Mouse (Mus musculus): ENCODE measurements around the gene Foxk1.

The Foxk1 gene

DNA sequence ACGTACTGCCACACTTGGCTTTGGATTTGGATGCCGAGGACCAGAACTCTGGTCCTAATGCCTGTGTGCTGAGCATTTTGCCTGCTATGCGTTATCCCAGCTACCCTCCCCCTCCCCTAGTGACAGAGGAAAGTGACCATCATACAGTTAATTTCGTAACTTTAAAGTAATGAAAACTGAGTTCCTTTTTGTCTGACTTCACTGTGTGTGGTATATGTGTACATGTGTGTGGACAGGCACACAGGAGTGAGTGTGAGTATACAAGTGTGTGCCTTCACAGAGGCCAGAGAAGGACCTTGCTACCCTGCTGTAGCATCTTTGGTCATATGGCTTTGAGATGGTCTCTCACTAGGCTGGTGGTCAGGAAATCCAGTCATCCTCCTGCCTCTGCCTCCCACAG is 17.1 kb downstream of the Foxk1 start:
- DNase-seq (ENCODE audit: low read depth): no peak

DNA sequence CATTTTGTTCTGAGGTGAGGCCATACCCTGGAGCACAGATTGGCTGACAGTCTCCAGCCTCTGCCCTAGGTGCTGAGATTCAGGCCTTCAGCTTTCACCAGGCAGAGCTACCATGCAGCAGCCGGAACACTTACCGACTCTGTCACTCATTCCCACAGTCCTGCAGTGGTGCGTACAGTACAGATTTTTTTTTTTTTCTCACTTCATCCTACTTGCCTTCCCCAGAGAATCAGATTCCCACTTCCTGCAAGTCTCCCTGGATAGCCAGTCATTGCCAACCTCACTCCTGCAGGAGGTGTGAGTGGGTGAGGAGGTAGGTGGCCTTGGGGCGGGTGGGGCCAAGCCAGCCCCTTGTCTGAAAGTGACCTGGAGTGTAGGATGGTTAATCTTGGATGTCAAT is 19.0 kb downstream of the Foxk1 start:
- no peak for DNase-seq (ENCODE audit: low read depth)

DNA sequence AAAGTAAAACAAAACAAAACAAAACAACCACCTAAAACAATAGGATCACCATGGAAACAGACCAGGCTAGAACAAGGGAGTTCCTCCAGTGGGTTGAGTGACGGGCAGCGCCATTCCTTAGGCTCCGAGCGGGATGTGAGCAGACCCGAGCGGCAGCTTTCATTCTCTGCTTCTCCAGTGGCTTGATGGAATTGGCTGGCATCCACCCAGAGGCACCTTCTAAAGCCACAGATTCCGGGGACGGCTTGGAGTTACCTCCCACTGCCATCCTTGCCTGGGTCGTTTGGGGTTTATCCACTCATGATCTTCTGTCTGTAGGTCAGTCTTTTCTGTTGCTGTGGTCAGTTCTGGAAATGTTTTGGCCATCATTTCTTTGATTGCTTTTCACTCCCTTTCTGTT is 19.6 kb downstream of the Foxk1 start:
- no peak for DNase-seq (ENCODE audit: low read depth)

DNA sequence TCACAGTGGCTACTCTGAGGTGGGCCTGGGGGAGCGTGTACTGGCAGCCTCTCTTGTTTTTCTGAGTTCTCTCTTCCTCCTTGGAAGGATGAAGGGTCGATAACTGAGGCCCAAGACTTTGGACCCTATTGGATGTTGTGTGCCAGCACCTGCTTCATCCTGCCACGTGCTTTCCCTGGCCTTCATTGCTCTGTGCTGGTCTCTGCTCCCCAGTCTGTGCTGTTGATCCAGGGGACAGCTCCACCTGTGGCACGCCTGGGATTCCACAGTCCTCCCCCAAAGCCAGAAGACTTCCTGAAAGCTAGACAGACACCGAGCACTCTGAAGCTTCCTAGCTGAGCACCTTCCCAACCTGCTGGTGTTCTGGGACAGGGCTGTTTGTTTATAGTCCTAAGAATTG is 20.6 kb downstream of the Foxk1 start:
- no peak for DNase-seq (ENCODE audit: low read depth)

DNA sequence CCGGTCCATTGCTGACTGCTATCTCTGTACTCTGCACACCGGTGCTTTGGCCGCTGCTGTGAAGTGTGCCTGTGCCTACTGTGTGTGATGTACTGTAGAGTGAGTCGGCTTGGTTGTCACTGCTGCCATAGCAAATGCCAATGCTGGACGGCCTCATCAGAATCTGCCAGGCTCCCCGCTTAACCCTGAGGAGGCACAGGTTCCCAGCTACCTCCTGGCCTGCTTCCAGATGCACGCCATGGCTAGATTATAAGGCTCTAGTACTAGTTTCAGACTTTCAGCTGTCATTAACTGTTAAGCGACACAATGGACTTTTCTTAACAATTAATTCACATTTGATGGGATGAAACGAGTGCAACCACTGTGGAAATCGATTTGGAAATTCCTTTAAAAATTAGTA is 21.8 kb downstream of the Foxk1 start:
- DNase-seq (ENCODE audit: low read depth): no peak

DNA sequence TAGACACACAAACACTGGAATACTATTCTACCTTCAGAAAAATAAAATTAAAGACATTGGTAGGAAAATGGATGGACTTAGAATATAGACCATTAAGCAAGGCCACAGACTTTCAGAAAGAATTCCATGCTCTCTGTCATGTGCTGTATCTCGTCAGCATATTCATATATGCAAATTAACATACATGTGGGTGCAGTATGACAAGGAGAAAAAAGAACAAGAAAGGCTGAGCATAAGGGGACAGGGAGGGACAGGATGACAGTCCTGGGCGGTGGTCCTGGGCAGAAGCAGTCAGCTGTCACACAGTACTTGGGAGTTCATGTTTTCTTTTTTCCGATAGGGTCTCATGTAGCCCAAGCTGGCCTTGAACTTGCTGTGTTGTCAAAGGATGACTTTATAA is 22.4 kb downstream of the Foxk1 start:
- DNase-seq (ENCODE audit: low read depth): no peak

DNA sequence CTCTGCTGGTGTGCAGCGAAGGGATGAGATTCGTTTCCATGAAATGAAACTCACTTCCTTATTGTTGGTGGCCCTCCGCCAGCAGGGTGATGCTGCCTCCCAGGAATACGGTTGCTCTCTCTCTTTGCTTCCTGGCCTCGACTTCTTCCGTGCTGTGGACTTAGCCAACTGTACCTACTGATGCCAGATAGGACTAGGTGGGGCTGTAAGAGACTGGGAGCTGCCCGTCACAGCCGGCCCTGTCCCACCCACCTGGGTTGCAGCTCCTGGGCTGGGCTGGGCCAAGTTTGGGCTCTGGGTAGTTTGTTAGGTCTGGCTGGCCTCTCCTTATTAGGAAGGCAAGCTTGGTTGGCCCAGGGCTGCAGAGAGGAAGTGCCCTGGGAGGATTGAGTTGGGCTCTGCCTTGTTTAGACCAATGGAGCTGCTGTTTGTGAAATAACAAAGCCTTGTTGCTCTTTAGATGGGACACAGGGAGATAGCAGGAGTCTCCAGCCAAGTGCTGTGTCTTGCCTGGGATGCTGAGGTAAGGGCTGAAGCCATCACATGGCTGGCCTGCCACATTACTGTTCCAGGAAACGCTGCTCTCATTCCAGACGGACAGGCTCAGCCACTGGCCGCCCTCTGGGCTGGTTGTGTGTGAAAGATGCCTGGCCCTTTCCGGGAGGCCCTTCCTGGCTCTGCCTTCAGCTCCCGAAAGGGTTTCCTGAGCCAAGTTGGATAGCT is 23.5 kb downstream of the Foxk1 start:
- DNase-seq (ENCODE audit: low read depth): peak; percentile 68

DNA sequence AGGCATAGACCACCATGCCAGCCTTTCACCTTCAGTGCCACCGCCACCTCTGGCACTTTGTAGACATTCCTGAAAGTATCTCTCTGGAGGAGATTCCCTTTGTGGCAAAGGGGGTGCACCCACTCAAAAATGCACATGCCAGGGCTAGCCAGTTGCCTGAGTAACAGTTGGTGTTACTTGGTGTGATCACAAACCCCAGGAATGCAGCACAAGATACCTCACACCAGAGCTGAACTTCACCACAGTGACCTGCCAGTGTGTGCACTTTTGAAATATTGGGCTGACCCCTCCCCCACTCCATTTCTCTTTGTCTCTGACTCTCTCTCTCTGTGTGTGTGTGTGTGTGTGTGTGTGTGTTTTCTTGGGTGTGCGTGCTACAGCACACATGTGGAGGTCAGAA is 25.2 kb downstream of the Foxk1 start:
- DNase-seq (ENCODE audit: low read depth): peak; percentile 70

DNA sequence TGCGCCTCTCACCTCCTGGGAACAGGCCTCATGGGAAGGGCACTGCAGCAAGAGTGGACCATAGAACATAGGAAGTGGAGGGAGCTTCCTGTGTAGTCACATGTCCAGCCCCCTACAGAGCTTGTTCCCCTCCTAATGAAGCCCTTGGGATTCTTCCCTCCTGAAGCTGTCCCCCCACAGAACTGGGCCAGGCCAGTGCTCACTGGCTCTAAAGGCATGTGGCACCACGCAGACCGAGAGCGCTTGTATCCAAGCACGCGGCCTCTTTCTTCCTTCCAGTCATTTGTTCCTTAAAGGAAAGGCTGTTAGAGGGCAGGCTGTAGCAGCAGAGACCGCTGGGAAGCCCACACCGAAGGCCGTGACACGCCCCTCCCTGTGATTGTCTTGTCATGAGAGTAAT is 26.6 kb downstream of the Foxk1 start:
- DNase-seq (ENCODE audit: low read depth): no peak

DNA sequence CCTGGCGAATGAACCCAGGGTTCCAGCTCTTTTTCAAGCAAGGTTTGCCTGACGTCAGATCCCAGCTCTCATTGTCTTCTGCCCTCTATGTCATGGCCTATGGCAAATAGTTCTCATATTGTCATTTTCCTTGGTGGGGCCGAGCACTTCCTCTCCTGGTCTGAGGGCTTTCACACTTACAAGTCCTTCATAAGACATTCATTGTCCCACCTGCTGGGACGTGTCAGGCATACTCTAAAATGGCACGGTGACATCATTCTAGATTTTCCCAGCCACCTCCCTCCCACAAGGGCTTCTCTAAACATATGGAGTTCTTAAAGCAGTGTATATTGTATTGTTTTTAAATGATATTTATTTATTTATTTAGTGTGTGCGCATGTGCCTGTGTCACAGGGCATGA is 27.4 kb downstream of the Foxk1 start:
- DNase-seq (ENCODE audit: low read depth): no peak

DNA sequence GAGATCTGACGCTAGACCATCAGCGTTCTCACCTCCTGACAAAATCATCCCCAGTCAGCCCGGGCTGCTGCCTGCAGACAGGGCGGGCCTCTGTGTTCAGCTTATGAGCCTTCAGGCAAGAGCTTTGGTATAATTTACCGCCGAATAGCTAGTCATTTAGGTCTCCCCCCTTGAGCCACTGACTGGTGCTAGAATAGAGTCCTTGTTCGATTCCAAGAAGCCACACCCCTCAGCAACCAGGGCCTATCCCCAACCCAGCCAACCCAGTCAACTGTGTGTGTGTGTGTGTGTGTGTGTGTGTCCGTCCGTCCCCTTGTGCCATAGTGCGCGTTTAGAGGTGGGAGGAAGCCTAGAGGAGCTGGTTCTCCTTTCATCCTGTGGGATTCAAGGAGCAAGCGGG is 29.7 kb downstream of the Foxk1 start:
- no peak for DNase-seq (ENCODE audit: low read depth)

DNA sequence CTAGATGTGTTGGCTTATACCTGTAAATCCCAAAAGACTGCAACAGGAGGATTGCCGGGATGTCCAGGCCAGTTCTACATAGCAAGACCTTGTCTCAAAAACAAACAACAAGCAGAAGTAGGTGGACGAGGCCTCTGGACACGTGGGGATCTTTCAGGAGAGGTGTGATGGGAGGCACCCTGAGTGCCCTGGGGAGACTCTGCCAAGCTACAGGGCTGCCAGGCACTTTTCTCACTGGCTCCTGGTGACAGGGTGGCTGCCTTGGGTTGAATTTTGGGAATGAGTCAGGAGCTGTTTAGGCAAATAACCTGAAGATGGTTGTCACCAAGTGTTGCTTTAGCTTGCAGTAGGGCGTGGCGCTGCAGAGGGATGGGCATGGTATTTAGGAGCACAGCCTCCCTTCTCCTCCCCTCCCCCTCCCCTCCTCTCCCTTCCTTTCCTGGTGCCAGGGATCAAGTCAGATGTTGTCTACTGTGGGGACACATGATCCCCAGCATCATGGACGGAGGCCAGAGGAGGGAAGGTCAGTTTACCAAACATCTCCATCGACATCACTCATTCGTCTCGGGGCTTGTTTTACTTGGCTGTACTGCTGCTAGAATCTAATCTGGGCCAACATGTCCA is 30.6 kb downstream of the Foxk1 start:
- peak; percentile 74 for DNase-seq (ENCODE audit: low read depth)

DNA sequence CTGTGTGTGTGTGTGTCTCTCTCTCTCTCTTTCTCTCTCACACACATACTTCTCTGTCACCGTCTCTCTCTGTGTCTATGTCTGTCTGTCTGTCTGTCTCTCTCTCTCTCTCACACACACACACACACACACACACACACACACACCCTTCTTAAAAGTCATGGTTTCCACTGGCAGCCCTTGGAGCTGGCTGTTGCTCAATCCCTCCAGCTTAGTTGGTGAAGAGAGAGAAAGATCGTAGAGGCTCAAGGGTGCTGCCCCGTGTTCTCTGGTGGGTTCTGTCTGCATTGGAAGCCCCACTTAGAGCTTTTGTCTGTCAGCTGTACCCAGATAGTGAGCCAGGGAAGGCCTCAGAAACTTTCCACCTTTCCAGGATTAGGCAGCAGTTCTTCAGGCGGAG is 31.4 kb downstream of the Foxk1 start:
- peak; percentile 48 for DNase-seq (ENCODE audit: low read depth)

DNA sequence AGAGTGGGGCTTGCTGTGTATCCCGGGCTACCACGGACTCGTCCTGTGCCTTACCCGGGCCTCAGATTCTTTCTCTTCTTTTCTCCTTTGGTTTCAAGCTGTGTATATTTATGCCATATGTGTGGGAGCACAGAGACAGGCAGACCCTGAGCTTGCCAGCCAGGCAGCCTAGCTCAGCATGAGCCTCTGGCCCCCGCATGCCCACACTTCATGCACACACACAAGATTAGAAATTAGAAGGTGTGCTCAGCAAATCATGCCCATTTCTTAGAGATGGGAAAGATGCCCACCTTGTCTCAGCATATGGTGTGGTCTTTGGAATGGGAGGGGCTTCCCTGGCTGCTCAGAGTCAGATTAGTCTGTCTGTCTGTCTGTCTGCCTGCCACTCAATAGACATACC is 32.8 kb downstream of the Foxk1 start:
- DNase-seq (ENCODE audit: low read depth): no peak

DNA sequence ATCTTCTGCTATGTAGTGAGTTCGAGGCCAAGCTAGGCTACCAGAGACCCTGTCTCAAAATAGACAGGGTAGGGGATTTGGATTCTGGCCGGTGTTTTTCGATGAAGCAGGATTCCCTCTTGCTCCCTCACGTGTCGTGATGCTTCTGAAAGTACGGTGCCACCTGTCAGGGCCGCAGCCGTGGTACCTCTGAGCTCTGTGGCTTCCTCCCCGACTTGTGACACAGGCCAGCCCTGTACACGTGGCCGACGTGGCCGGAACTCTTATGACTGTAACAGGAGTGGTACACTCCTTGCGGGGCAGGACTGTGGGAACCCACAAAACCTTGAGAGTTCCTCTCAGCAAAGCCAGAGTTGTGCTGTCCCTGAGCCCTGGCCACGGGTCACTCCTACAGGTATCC is 34.4 kb downstream of the Foxk1 start:
- no peak for DNase-seq (ENCODE audit: low read depth)

DNA sequence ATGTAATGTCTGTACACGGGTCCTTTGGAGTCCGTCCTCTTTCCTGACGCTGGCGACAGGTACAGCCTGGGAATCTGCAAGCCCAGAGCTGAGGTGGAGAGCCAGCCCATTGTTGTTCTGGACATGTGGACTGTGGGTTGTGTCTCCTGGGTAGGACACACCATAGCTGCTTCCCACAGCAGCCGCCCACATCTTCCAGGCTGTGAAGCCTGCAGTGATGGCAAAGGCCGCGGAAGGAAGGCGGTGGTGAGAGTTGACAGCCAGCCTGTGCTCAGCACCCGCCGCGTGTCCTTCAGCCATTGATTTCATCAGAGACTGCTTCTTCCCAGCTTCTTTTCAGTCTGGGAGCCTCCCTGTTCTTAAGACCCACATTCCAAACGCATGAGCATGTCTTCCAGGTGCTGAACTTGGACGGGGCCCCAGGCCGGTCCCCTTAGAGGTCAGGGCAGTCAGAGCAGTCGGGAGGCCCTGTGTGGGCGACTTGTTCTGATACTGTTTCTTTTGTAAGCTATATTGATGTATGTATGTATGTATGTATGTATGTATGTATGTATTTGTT is 37.2 kb downstream of the Foxk1 start:
- DNase-seq (ENCODE audit: low read depth): no peak

DNA sequence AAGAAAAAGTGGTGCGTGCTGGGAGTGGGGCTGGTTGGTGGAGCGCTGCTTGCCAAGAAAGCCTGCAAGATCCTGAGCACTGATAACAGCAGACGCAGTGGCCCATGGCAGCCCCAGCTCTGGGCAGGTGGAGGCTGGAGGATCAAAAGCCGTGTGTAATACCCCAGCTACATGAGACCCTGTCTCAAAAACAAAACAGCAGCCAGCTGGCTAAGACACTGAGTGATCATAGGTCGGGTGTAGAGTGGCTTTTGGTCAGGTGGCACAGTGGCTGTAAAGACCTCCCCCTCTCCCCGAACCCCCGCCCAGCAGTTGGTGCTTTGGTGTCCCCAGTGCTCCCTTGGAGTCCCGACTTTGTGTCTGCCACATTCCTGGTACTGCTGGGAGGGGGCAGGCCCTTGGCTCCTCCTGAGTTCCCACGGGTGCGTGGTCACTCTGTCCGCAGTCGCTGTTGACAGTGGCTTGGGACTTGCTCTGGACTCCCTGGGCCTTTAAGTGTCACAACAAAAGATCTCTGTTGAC is 38.7 kb downstream of the Foxk1 start:
- DNase-seq (ENCODE audit: low read depth): peak; percentile 42

DNA sequence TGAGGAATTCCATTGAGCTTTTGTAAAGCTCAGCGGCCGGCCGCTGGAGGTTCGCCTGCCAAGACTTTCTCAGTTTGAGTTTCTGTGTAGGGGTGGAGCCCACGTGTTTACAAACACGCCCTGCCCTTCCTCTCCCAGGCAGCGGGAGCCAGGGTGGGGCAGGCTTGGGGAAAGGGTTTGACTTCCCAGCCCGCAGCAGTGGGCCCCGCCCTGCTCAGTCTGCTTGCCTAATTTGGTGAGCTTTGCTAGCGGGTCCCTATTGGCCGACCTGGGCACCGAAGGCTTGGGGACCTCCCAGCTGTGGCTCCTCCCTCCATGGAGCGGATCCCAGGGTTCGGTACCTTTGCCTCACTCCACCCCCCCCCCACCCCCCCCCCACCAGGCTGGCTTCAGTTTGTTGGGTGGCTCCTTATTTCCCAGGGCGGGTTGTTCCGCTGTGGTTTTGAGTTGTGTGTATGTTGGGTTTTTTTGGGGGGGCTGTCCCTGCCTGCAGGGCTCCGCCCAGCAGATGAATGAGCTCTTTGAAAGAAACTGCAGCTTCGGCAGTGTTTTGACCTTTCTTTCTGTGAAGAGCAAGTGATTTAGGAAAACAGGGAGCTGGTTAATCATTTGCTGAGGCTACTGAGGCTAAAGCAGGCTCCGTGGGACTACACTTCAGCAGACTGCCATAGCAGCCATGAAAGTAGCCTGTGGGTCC is 39.3 kb downstream of the Foxk1 start:
- peak; percentile 98 for DNase-seq (ENCODE audit: low read depth)

DNA sequence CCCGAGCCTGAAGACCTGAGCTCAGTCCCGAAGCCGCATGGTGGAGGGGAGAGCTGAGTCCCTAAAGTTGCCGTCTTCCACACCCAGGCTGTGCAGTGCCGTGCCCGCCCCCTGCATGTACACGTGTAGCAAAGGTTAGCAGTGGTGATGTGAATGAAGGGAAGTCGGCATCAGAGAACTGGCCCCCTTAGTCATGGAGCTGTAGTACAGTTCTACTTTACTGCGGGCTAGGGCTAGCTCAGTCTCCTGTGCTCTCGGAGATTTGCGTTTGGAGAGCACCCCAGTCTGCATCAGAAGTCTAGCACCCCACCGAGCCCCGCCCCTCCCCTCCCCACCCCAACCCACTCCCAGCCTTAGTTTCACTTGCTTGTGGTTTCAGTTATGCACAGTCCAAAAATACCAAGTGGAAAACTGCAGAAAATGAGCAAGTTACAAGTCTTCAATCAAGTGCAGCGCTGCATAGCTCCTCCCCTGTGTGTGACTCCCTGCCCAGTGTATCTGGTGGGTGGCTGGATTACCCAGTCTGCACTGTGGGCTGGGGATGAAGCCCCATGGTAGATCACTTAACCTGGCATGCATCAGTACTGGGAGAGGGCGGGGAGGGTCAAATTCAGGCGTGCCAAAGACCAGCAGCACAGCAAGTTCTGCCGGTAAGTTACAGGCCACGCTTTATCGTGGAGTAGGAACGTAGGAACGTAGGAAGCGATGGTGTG is 40.2 kb downstream of the Foxk1 start:
- peak; percentile 58 for DNase-seq (ENCODE audit: low read depth)

DNA sequence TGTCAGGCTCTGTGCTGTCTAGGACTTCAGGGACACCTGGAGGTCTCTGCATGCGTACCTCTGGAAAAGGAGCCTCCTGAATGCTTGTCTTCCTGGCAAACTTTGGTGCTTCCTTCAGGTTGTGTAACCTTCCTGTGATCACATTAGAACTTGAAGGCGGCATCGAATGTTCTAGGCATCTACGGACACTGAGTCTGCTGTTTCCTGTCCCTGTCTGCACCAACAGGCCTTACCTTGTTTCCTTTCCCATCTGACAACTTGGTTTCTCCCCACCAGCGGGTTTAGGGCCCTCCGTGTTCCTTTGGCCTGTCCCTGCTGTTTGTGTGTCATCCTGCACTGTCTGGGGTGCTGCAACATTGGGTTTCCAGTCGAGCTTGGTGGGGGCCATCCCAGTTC is 40.7 kb downstream of the Foxk1 start:
- no peak for DNase-seq (ENCODE audit: low read depth)

DNA sequence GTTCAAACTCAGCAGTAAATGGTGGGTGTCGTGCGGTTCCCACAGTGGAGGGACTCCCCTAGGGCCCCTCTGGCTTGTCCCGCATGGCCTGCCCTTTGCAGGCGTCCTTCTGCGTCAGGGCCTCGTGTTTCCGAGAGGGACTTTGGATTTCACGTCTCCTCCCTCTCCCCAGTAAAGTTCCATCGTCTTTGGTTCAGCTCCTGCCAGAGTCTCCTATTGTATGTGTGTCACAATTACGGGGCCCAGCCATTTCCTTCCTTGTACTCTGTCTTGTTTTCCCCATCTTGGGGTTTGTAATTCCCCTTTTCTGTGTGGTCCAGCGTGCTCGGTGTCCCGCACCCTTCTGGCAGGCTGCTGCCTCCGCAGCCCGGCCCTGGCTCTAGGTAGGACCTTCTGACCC is 42.2 kb downstream of the Foxk1 start:
- DNase-seq (ENCODE audit: low read depth): no peak

DNA sequence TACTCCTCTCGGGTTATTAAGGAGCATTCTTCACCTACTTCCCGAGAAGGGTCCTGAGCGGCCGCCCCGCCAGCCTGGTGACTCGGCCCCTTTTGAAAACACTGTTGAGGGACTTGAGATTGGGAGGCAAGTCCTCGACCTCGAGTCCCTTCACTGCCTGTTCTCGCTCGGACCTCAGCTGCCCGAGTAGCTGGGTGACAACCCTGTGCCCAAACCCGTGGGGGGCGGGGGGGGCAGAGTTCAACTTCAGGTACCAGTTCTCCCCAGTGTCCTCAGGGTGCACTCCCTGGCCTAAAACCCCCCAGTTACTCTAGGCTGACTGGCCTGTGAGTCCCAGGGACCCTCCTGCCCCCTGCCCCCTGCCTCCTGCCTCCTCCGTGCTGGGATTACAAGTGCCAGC is 42.7 kb downstream of the Foxk1 start:
- no peak for DNase-seq (ENCODE audit: low read depth)
